Mouse (Mus musculus) stomach, postnatal 0 days (tissue): ENCODE data around the gene Auh. TPM values are rescaled to one million over a fixed set of nuclear protein-coding genes. Genes with fewer than 3 reads are reported as not detected.

Experiments used
- ATAC-seq: fragments of 200-750 bp; cut with Nextera tagmentation; 2 replicates; pipeline ENCODE4 v1.8.0; 2017; ENCODE audit not compliant: low FRiP score, low TSS enrichment
- DNase-seq: peaks from one replicate; pipeline ENCODE4 v3.0.0-alpha.2; 2016; ENCODE audit warnings: low spot score
- H3K27ac ChIP-seq: fragments of 300-500 bp; sonication (generic); replicated peaks from 2 replicates; pipeline ENCODE4 v1.5.1; 2014; ENCODE audit warnings: mild to moderate bottlenecking, control low read depth
- H3K27me3 ChIP-seq: fragments of 300-500 bp; sonication (generic); 2 replicates; pipeline ENCODE4 v1.6.1; 2014; ENCODE audit warnings: low read length; ENCODE audit not compliant: control insufficient read depth, insufficient read depth
- H3K36me3 ChIP-seq: fragments of 300-500 bp; sonication (generic); 2 replicates; pipeline ENCODE4 v1.6.1; 2014; ENCODE audit warnings: low read length, mixed read lengths; ENCODE audit not compliant: control insufficient read depth, insufficient read depth
- H3K4me1 ChIP-seq: fragments of 300-500 bp; sonication (generic); replicated peaks from 2 replicates; pipeline ENCODE4 v1.6.1; 2014; ENCODE audit warnings: antibody characterized with exemption; ENCODE audit not compliant: control insufficient read depth, insufficient read depth
- H3K4me2 ChIP-seq: fragments of 300-500 bp; sonication (generic); replicated peaks from 2 replicates; pipeline ENCODE4 v1.6.1; 2014; ENCODE audit warnings: low read depth, mild to moderate bottlenecking, control low read depth, moderate library complexity
- H3K4me3 ChIP-seq: fragments of 300-500 bp; sonication (generic); 2 replicates; pipeline ENCODE4 v1.5.1; 2014; ENCODE audit warnings: low read depth, low read length, control low read depth
- H3K9ac ChIP-seq: fragments of 300-500 bp; sonication (generic); 2 replicates; pipeline ENCODE4 v1.6.1; 2014; ENCODE audit warnings: mild to moderate bottlenecking, low read length, control low read depth, mixed read lengths
- H3K9me3 ChIP-seq: fragments of 300-500 bp; sonication (generic); 2 replicates; pipeline ENCODE4 v1.6.1; 2016; ENCODE audit warnings: low read length; ENCODE audit not compliant: control insufficient read depth
- CTCF ChIP-seq: IDR thresholded peaks from 2 replicates; pipeline ENCODE4 v1.5.1; 2016; ENCODE audit warnings: antibody characterized with exemption, low read depth, mild to moderate bottlenecking, moderate library complexity
- EP300 ChIP-seq: optimal IDR thresholded peaks from 2 replicates; pipeline ENCODE3; 2016; ENCODE audit warnings: antibody characterized with exemption
- WGBS: fragments of 180-500 bp; shearing (Covaris S2); extraction: QIAGEN DNeasy Blood & Tissue Kit; methylation state at CpG from one replicate; pipeline ENCODE4 v1.1.7; 2014; 5-methylcytosine and 5-hydroxymethylcytosine counted together
- polyA plus RNA-seq: library from polyadenylated mRNA; unstranded; fragments of >200 nt; fragmentation: Nextera tagmentation; extraction: Ambion mirVana; gene quantifications from 2 replicates; pipeline ENCODE4 v1.2.1, GENCODE M21; 2015

Auh gene
- polyA plus RNA-seq, 1 experiment from 2014 or later, result 41.4 TPM

DNA sequence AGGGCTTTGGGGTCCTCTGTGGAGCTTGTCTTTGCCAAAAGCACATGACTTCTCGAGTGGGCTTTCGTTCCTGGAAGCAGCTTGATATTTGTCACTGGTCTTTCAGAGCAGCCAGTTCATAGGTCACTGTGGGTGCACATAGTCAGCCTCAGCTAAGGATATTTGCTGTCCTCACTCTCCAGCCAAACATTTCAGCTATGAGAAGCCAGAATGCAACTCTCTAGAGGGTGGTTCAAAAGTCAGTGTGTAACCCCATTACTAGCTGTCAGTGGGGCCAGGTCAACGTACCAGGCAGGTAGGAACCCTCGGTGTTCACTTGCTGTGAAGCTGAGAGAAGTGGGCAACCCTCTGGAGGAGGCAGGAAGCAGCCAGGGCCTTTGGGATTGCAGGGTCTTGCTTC is 109.6 kb downstream of the Auh start:
- H3K9me3 ChIP-seq, result no peaks in the 10 kb centered on the region
- DNase-seq (no peak), ATAC-seq (no peak)
- no peaks in the 10 kb centered on the region for H3K36me3 ChIP-seq
- H3K4me2 ChIP-seq, result no peak overlapping the region
- no peak for TF ChIP-seq CTCF
- no peak for TF ChIP-seq EP300
- H3K27ac ChIP-seq, result peak overlapping the region; percentile 61
- no peak overlapping the region for H3K4me3 ChIP-seq
- H3K27me3 ChIP-seq, result no peaks in the 10 kb centered on the region
- H3K9ac ChIP-seq, result no peak overlapping the region; the same call in 1 of the 2 replicates
- peaks cover 19% of the 10 kb centered on the region for H3K4me1 ChIP-seq
- WGBS, result 49% methylated on average over 4 of the region's 4 CpGs

DNA sequence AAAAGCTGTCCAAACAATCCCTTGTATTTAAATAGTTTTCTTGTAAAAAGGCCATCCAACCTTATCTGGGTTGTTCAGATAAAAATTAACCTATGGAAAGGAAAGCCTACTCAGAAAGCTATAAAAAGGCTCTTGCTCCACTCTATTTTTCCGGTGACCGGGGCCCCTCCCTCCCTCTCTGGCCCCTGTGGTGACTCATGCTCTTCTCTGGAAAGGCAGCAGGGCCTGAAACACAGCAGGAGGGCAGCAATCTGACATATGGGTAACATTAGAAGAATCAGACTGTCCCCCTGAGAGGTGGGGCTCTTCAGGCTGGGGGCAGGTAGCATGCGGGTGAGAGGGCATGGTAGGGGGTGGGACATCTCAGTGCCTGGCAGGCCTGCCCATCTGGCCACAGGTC is 110.7 kb downstream of the Auh start:
- no peak overlapping the region for H3K9ac ChIP-seq
- H3K4me3 ChIP-seq, result no peak overlapping the region
- ATAC-seq (peak; percentile 79), DNase-seq (peak; percentile 86)
- H3K27ac ChIP-seq, result peak overlapping the region; percentile 83
- 14% methylated on average over 3 of the region's 3 CpGs for WGBS
- H3K4me2 ChIP-seq, result no peak overlapping the region
- no peaks in the 10 kb centered on the region for H3K27me3 ChIP-seq
- no peaks in the 10 kb centered on the region for H3K9me3 ChIP-seq
- H3K4me1 ChIP-seq, result peaks cover 15% of the 10 kb centered on the region
- H3K36me3 ChIP-seq, result no peaks in the 10 kb centered on the region
- TF ChIP-seq EP300, result no peak
- peak; percentile 19; the same call in 1 of the 2 replicates for TF ChIP-seq CTCF

DNA sequence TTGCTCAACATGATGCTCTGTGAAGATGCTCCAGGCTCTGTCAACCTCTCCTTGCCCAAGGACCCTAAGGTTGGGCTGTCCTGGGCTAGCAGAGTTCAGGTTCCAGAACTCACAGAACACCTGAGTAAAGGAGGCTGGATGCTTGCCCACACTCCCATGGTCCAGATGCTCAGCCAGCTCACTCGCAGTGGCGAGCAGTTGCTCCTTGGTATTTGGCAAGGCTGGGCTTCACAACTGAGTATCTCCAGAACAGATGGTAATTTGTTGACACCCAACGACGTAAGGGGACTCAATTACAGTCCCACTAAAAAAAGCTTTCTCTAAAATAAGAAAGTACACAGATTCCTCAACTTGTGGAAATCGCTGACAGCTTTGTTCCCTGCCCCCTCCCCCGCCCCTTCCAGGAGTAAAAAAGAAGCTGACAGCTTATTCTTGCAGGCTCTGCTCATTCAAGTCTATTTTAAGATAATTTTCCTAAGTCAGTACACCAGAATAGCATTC is 111.4 kb downstream of the Auh start:
- Histone ChIP-seq H3K4me1 (peaks cover 13% of the 10 kb centered on the region), H3K36me3 (no peaks in the 10 kb centered on the region), H3K9me3 (no peaks in the 10 kb centered on the region), H3K27me3 (no peaks in the 10 kb centered on the region), H3K9ac (no peak overlapping the region), H3K4me3 (no peak overlapping the region), H3K4me2 (no peak overlapping the region), H3K27ac (peak overlapping the region; percentile 83)
- ATAC-seq (no peak), DNase-seq (no peak)
- TF ChIP-seq EP300 (no peak), CTCF (no peak)
- WGBS, result 23% methylated on average over 6 of the region's 6 CpGs

DNA sequence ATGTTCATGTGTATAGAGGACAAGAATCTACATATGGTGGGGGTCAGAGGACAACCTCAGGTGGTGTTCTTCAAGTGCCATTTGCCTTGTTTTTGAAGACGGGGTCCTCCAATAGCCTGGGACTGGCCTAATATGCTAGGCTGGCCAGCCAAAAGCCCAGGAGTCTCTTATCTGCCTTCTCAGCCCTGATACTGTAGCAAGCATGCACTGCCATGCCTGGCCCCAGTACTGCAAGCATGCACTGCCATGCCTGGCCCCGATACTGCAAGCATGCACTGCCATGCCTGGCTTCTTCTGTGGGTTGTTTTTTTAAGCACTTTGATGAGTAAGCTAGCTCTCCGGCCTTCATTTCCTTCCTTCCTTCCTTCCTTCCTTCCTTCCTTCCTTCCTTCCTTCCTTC is 115.7 kb downstream of the Auh start:
- ATAC-seq, result no peak

DNA sequence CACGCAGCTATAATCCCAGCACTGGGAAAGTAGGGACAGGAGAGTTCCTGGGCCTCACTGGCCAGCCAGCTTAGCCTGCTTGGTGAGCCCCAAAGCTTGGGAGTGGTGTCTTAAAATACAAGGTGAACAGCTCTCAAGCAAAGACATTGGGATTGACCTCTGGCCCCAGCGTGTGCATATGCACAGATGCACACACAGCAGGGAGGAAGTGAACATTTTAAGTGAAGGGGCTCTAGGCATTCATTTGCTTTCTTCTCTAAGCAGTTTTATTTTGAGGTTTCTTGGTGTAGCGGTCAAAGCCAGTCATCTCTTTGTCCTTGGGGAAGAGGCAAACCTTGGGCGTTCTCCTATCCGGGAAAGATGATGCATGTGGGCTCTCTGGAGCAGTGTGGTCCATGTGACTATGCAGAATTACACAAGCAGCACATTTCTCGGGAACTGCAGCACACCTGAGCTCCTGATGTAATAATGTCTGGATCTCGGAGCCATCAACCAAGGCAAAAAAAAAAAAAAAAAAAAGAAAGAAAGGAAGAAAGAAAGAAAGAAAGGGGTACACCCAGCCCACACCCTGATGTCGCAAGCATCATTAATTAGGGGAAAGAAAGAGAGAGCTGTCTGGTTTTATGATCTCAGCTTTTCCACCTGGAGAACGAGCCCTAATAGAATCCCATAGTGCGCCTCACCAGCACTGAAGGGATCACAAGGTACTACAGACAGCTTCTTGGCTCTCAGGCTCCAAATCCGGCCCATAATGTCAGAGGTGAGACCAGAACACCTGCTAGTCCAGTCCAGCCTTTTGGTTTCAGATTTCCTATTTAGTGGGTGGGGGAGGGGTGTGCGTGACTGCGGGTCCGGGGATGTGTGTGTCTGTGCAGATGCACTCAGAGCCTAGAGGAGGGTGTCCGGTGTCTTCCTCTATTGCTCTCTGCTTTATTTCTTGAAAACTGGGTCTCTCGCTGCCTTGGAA is 116.6 kb downstream of the Auh start:
- no peak for ATAC-seq
- H3K27ac ChIP-seq, result 0 out of 2 replicates have a peak overlapping the region, but pooled peaks have one; percentile 9

More for the DNA sequence above, 115.7 kb downstream of the Auh start:
- Histone ChIP-seq H3K36me3 (no peaks in the 10 kb centered on the region), H3K4me2 (no peak overlapping the region), H3K27ac (no peak overlapping the region), H3K27me3 (no peaks in the 10 kb centered on the region), H3K4me1 (no peaks in the 10 kb centered on the region; the same call in none of the 2 replicates), H3K9ac (no peak overlapping the region), H3K4me3 (no peak overlapping the region), H3K9me3 (no peaks in the 10 kb centered on the region)
- WGBS, result 81% methylated on average over 3 of the region's 3 CpGs
- no peak for DNase-seq
- TF ChIP-seq CTCF (no peak), EP300 (no peak)

DNA sequence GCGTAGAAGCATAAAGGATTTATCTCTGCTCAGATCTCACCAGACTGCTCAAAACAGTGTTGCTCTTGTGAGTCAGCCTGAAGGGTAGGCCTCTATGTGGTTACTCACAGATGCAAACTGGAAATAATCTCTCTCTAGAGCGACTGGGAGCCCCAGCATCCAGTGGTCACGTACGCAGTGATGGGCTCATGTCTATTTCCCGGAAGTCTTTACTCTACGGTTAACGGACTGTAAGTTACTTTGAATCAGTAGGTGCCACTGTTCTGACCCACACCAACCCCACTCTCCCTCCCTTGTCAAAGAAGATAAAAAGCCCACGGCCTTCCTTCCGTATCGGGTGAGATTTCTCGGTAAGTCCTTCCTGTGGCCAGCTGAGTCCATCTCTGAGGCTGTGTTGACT is 121.8 kb downstream of the Auh start:
- Histone ChIP-seq H3K9me3 (no peaks in the 10 kb centered on the region), H3K4me3 (no peak overlapping the region), H3K36me3 (no peaks in the 10 kb centered on the region), H3K4me1 (no peaks in the 10 kb centered on the region; the same call in 1 of the 2 replicates), H3K9ac (no peak overlapping the region), H3K4me2 (no peak overlapping the region), H3K27me3 (no peaks in the 10 kb centered on the region), H3K27ac (no peak overlapping the region)
- no peak for DNase-seq
- TF ChIP-seq CTCF, result no peak
- TF ChIP-seq EP300, result no peak
- WGBS, result 85% methylated on average over 11 of the region's 11 CpGs
- ATAC-seq, result no peak

More for the DNA sequence above, 116.6 kb downstream of the Auh start:
- H3K9me3 ChIP-seq, result no peaks in the 10 kb centered on the region
- H3K4me3 ChIP-seq, result no peak overlapping the region
- H3K9ac ChIP-seq, result no peak overlapping the region
- no peaks in the 10 kb centered on the region; the same call in 1 of the 2 replicates for H3K4me1 ChIP-seq
- H3K27me3 ChIP-seq, result no peaks in the 10 kb centered on the region
- TF ChIP-seq CTCF, result no peak
- TF ChIP-seq EP300, result no peak
- no peak overlapping the region for H3K4me2 ChIP-seq
- no peak for DNase-seq
- no peaks in the 10 kb centered on the region for H3K36me3 ChIP-seq
- 65% methylated on average over 16 of the region's 16 CpGs for WGBS
